Mouse (Mus musculus) heart, postnatal 0 days (tissue): ENCODE data around the gene Ablim2.

Experiments
- CTCF ChIP-seq: IDR thresholded peaks from 2 replicates; pipeline ENCODE4 v1.5.1; 2016; ENCODE audit warnings: antibody characterized with exemption, control low read depth, low read depth
- EP300 ChIP-seq: IDR thresholded peaks from 2 replicates; pipeline ENCODE4 v1.6.1; 2016; ENCODE audit warnings: antibody characterized with exemption, low read depth

- TF ChIP-seq CTCF (no peak), EP300 (no peak)
These were observed 40.2 kb upstream of the Ablim2 start for GRCm38 (mm10) chr5:35717455-35717854.
